Mouse (Mus musculus) frontal cortex, postnatal 25 days (tissue): Measurements from ENCODE around the gene Acbd3.

Source experiments
- DNase-seq, 2 experiments: peaks; one replicate each; pipeline ENCODE4 v3.0.0; 2022; ENCODE audit warnings: low spot score in 2 of 2

Gene Acbd3

GRCm38 (mm10) chr1:180783580-180783928 is 57.7 kb downstream of the Acbd3 start:
- DNase-seq, result no peak

GRCm38 (mm10) chr1:180791821-180792480 is 66.1 kb downstream of the Acbd3 start:
- no peak for DNase-seq

GRCm38 (mm10) chr1:180792814-180793213 is 67.0 kb downstream of the Acbd3 start:
- DNase-seq, result no peak

DNA sequence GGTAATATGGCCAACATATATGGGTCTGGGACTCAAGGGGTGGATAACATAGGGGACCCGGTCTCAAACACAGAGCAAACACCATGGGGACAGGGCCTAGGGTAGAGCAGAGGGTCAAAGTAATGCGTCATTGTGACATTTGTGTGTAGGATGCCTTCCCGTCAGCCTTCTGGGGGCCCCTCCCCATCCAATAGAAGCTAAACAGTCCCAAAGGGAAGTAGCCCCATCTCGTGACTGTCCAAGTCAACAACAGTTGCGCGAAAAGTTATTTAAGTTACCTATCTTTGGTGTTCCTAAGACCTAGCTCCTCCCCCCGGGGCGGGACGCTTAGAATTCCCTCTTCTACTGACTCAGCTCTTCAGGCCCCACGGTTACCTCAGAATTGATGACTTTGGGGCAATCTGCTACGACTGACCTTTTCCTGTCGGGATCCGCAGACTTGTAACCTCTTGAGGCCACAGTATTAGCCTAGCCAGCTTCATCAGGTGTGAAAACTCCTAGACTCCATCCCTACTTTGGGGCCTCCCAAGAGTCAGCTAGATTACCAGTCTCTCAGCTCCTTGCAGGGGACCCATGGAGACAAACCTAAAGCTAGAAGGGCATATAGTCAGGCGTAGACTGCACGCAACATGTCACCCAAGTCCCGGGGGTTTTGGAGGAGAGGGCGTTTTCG is 67.7 kb downstream of the Acbd3 start:
- DNase-seq, result no peak

GRCm38 (mm10) chr1:180794170-180794569 is 68.3 kb downstream of the Acbd3 start:
- no peak for DNase-seq

- DNase-seq, result no peak
These were observed 72.8 kb downstream of the Acbd3 start for GRCm38 (mm10) chr1:180798660-180799059.

DNA sequence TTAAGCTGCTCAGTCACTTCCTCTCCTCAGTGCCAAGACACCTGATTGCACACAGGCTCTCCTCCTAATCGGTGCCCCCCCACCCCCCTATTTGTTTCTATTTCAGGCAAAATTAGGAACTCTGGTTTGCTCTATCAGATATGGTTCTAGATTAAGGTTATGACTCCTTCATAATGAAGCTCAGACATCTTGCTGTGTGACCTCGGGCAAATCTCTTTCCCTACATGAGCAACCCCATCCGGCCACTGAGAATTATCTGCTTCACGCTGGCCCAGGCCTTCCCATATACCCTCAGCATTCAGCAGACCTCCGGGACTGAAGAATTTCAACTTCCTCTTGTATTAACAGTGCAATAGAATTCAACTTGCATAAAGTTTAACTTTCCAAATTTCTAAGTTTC is 73.4 kb downstream of the Acbd3 start:
- no peak for DNase-seq

- DNase-seq, result no peak
These were observed 74.2 kb downstream of the Acbd3 start for GRCm38 (mm10) chr1:180800022-180800421.

- no peak for DNase-seq
These were observed 75.0 kb downstream of the Acbd3 start for GRCm38 (mm10) chr1:180800814-180801213.

- no peak for DNase-seq
These were observed 75.7 kb downstream of the Acbd3 start for GRCm38 (mm10) chr1:180801466-180801994.
